Mouse (Mus musculus) gastrocnemius, postnatal 10 days (tissue): Measurements from ENCODE around the gene Rnf114. TPM values are rescaled to one million over a fixed set of nuclear protein-coding genes. Genes with fewer than 3 reads are reported as not detected.

Source experiments
- DNase-seq: peaks from one replicate; pipeline ENCODE4 v3.0.0; 2021; ENCODE audit warnings: mixed read lengths
- total RNA-seq, 2 experiments: library from RNA; stranded (reverse); gene quantifications; 2 replicates each; pipeline ENCODE4 v1.2.3; 2021

Gene Rnf114
- total RNA-seq, 2 experiments from 2014 or later, result 16.8 to 18.3 TPM

DNA sequence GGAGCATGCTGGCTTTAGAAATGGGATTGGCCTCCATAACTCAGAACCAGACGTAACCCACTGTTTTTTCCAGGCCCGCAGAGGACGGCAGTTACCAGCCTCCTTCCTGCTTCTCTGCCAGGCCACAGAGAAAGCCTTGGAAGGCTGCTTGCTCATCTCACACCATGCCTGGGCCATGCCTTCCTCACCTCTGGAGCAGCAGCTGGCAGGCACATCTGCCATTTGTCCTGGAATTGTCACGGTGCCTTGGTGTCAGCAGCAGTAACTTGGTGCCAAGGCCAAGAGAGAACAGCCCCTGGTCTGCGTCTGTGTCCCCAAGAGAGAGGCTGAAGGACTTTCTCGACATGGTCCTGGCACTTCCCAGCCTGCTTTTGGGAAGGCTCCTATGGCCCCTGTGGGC, 18.2 kb upstream of the Rnf114 start:
- DNase-seq, result no peak

DNA sequence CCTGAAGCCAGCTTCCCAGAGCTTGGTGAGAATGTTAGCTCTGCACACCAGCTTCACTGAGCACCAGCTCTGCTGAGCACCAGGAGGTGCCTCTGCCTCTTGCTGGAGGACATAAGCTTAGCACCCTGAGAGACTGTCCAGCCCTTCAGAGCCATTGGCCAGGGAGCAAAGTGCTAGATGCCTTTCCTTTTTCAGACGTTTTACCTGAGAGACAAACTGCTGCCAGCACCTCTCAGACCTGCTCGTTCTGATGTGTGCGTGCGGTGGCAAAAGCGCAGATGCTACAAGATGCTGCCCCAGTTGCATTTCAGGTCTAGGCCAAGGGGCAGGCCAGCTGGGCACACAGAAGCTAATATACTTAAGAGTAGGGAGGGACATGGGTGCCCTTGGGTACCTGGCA, 16.8 kb upstream of the Rnf114 start:
- no peak for DNase-seq

DNA sequence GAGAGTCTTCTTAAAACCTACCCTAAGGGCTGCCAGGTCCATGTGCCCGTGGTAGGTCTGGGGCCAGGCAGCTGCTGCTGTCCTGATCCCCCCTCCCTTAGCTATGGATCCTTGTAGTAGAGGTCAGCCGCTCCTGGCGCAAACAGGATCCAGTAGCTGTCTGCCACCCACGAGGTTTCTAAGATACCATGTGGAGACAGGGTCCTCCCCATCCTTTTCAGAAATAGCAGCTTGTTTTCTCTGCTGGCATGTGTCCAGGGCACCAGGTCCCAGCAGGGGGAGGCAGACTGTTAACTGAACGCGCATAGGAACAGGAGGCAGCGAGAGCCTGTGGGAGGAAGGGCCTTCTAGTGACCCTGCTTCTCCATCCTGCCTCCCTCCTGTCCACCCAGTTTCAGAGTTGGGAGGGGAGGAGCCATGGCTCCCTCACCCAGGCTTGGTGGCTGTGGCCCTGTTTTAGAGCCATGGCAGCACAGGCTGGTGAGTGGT, 16.2 kb upstream of the Rnf114 start:
- DNase-seq, result peak; percentile 70

DNA sequence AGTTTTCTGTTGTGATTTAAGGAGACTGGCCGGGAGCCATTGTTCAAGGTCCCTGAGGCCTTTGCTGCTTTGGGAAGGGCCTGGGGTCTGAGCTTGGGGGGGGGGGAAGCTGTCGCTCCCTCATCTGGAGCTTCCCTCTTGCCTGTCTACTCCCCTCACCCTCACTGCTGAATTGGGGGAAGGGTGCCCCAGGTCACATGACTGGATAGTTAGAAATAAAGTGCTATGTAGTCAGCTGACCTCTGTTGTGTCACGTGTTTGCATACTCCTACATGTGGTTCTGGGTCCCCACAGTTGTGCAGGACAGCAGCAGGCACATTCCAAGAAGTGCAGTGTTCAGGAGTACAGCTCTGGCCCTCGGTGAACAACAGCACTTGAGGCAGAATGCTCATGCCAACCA, 15.7 kb upstream of the Rnf114 start:
- DNase-seq, result no peak

DNA sequence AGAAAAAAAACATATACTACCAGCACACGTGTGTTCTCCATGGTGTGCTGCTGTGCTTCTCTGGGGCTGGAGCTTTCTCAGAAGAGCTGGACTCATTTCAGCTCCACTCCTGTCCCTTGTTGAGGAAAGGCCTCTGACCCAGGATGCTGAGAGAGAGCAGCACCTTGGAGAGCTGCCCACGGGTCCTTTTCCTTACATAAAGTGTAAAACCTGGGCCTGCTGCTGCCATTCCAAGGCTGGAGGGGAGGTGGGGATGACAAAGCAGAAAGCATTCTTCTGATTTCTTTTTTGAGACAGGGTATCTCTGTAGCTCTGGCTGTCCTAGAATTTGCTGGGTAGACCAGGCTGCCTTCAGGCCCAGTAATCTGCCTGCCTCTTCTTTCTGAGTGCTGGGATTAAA, 14.3 kb upstream of the Rnf114 start:
- no peak for DNase-seq

DNA sequence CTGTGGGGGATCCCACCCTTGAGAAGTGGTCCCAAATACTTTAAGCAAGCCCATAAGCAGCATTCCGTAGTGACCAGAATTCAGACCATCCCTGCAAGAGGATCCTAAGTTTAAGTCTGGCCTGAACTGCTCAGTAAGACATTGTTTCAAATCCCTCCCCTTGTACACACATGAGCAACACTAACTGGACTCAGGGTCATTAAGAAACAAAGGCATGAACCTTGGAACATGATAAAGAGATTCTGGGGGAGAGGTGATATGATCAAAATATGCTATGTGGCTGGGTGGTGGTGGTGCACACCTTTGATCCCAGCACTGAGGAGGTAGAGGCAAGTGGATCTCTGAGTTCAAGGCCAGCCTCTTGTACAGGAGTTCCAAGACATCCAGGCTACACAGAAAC, 12.9 kb upstream of the Rnf114 start:
- DNase-seq, result no peak

DNA sequence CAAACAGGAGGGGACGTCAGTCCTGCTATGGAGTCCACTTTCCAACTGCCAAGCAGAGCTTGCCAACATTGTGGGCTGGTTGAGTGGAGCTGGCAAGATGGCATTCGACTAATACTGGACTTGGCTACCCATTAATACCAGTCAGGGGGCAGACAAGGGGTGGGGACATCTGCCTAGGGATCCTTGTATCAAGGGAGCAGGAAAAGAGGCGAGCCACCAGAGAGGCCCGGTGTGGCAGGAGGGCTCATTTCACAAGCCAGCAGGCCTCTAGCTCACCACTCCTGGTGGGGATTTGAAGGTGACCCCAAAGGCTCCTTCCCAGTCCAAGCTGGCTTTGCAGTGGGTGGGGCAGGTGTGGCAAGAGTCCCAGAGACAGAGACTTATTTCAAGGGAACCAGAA, 9.8 kb upstream of the Rnf114 start:
- DNase-seq, result no peak

DNA sequence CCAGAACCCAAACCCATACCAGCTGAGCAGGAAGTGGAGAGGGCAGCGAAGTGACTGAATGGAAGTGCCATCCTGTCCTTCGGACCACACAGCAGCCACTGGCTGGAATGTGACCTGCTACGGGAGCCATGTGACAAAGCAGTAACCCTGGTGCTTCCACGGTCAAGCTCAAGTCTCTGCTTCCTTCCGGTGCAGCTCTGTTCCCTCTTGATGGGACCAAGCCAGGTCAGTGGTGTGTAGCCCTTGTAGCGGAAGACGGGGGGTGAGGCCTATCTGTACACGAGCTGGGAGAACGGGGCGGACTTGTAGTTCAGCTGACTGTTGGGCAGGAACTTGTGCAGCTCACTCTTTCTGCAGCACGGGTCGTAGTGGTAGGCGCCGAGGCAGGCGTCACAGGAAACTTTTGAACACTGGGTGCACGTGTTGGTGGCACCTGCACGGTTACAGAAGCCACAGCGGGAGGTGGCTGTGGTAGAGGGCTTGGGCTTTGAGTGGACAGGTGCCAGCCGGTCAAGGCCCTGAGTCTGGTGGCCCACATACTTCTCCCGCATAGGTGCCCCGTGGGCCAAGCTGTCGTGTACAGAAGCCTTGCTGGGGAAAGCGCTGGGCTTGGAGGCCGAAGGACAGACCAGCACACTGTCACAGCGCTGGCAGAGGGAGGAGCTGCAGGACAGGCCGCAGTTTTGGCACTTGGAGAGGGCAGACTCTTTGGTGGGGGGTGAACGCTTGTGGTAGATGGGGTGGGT, 9.2 kb upstream of the Rnf114 start:
- DNase-seq, result no peak

DNA sequence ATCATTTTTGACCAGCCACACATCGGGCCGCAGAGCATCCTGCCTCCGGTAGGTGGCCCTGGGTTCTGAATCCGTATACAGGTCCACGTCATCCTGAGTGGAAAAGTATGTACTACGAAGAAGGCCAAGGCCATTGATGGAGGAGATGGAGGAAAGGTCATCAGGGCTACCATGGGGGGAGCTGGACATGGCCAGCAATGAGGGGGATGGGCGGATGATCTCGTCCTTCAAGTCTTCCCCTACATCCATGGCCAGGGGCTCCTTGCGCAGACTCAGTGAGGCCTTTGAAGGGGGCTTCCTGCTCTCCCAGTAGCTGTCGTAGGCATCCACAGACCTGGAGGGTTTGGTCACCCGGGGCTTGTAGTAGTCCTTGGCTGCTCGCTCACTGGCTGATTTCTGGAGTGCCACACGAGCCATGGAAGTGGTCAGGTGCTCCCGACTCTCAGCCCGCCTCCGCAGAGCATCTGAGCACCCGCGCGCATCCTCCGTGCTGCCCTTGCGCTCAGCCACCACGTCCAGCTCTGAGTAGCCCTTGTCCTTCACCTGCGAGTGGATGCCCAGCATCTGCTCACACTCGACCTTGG, 8.5 kb upstream of the Rnf114 start:
- DNase-seq, result no peak

DNA sequence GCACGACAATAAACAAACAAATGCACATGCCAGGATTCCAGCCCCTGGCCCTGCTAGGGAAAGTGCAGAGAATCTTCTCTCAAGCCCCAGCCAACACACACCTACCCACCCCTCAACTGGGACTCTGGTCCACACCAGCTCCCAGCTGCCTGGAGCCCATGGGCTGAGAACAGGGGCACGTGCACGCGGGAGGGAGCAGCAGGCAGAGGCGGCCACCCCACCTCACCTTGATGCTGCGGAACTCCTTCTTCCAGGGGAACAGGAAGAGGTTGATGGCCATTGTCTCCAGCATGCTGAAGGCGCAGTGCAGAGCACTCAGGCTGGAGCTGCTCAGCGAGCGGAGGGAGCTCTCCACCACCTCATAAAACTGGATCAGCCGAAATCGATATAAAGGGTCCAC, 7.5 kb upstream of the Rnf114 start:
- no peak for DNase-seq

DNA sequence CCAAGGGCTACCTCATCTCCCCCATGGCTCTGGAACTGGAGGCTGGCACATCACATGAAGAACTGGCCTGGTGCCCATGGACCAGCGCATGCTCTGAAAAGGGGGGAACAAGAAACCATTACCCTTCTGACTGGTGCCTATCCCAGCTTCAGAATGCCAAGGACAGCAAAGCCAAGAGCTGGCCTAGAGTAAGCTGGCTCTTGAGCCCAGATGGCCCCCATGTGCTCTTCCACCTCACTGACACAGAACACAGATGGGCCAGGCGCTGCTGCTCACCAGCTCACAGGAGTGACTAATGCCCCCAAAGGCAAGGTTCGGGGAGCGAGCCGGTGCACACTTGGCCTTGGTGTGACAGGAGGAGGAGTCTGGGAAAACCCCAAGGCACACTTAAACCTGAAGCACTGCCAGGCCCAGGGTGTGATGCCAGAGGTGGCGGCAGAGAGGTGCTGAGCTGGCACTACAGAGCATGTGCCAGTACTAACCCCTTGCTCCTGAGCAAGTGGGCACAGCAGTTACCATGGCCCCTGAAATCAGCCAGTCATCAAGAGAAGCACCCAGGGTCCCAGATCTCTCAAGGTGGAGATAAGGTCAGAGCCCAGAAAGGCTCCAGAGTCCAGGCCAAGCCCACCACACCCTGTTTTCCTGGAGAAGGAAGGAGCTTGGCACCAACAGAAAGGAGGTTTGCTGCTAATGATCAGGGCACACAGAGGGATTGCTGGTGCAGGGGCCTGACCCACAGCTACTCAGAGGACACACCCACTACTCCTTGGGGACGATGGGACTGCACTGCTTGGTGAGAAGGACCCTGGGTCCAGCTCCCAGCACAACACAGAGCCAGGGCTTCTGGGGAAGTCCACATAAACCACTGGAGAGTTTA, 6.7 kb upstream of the Rnf114 start:
- DNase-seq, result peak; percentile 65

DNA sequence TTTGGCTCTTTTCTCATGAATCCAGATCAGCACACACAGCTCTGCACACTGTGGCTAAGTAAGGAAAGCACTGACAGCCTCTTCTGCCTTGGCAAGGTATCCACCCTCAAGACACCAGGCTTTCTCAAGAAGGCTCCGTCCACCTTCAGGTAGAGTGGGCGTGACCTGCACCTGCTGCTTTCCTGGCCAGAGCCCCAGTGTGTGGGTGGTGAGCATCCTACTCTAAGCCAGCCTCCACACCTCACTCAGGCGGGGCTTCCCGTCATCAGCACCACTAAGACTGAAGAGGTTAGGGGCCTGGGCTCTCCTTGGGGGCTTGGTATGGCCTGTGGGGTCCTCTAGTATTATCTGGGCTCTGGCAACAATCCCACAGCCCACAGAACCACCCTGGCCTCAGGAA, 5.9 kb upstream of the Rnf114 start:
- no peak for DNase-seq

DNA sequence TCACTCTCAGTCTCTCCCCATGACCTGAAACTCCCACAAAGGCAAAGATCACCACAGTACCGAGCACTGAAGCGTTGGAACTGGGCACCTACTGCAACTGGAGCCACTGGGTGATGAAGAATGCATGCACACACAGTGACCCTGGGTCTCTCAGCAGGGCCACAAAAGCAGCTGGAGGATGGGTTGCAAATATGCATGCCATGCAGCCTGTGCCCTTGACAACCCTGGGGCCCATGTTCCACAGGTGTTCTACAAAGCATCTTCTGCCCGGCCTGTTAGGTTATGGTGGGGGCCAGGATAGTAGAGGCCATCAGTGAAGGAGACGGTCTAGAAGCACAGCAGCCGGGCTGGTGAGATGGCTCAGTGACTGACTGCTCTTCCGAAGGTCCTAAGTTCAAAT, 4.9 kb upstream of the Rnf114 start:
- no peak for DNase-seq

DNA sequence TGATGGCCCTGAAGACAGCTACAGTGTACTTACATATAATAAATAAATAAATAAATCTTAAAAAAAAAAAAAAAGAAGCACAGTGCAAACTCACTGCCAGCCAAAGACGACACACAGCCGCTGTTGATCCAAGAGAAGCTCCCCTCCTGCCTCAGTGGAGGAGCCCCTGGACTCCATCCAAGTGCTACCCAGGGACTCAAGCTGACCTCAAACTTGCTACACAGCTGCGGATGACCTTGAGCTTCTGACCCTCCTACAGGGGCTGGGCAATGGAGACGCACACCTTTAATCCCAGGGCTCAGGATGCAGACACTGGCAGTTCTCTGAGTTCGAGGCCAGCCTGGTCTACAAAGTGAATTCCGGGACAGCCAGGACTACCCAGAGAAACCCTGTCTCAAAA, 4.5 kb upstream of the Rnf114 start:
- no peak for DNase-seq

DNA sequence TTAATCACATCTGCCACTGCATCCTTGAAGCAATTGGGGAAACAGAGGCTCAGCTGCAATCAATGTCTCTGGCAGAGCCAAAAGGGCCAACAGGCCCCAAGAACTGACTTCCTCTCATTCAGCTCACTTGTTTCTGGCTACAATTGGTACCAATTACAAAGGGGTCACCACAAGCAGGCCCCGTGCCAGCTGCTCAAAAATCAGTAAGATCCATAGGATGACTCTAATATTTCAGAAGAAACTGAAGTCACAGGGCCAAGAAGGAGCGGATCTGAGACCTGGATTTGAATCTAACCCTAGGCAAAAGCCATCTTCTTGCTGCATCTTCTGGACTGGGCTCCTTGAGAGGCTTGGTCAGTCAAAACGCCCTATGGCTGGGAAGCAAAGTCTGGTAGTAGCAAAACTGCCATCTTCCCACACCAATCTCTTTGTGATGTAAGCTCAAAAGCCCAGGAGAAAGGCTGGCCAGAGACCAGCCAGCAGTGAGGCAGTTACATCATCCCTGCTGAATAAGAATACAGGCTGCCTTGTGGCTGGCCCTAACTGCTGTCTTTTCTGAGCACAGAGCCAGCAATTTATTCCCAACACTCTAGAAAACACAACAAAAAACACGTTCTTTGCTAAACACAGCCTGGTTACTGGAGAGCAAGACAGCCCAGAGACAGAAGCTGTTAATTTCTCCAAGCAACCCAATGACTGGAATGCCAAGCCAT, 1.5 kb upstream of the Rnf114 start:
- DNase-seq, result no peak

DNA sequence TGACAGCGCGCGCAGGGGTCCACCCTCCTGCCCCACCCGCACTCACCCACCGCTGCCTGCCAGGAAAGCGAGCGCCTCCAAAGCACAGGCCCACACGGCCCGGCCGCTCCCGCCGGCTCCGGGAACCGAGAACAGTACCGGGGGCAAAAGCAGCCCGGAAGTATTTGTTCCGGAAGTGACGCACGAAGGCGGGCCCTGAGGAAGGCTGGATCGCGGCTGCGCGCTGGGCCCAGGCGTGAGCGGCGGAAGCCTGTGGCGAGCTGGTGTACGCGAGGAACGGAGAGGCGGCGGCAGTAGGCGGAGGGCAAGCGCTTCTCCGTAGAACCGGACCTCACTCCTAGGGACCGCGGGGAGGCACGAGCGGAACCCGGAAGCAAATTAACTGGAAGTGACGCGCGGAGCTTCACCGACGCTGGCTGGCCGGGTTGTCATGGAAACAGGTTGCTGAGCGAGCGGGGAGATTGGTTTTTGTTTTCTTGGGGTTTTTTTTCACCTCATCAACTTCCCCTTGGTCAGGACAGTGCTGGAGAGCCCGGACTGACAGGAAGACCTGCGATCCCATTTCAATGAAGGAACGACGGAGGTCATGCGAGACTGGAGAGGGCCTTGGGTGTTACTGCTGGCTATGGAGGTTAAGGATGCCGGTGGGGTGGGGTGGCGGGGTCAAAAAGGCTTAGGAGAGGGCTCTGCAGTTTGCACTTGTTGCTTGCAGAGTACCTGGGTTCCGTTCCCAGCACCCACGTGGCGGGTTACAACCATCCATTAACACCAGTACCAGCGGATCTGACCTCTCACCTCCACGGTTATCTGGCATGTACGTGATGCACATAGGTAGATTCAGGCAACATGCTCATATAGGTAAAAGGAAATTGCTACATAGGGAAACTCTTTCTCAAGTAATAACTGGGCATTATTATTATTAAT, 530 bp downstream of the Rnf114 start, which contains the start of gene Spata2:
Gene Spata2 (minus strand): TSS at position 175 of the 924 bp plus-strand sequence.
- peak; percentile 93 for DNase-seq

DNA sequence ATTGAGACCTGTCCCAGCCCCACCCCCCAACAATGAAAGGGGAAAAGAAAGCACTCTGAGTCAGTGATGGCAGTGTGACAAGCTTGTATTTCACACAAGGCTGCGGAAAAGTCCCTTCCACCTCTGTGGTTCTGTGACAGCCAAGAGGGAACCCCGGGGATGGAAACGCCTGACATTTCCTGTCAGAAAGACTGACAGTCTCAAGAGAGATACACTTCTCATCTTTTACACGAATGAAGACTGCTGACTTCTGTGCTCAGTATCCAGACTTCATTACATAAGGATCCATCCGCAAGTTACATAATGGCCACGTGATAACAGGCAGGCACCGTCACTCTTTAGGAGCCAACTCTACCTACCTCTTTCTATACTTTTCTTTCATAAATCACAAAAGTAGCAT, 4.0 kb downstream of the Rnf114 start:
- no peak for DNase-seq

DNA sequence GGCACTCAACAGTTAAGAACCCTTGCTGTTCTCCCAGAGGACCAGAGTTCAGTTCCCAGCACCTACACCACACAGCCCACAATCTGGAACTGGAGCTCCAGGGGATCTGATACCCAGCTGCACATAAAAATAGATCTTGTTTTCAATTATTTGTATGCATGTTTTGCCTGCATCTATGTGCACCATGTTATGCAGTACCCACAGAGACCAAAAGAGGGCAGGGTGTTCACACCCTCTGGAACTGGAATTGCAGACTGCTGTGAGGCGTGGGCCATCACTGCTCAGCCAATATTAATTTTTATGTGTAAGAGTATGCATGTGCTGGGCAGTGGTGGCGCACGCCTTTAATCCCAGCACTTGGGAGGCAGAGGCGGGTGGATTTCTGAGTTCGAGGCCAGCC, 4.8 kb downstream of the Rnf114 start:
- DNase-seq, result no peak

DNA sequence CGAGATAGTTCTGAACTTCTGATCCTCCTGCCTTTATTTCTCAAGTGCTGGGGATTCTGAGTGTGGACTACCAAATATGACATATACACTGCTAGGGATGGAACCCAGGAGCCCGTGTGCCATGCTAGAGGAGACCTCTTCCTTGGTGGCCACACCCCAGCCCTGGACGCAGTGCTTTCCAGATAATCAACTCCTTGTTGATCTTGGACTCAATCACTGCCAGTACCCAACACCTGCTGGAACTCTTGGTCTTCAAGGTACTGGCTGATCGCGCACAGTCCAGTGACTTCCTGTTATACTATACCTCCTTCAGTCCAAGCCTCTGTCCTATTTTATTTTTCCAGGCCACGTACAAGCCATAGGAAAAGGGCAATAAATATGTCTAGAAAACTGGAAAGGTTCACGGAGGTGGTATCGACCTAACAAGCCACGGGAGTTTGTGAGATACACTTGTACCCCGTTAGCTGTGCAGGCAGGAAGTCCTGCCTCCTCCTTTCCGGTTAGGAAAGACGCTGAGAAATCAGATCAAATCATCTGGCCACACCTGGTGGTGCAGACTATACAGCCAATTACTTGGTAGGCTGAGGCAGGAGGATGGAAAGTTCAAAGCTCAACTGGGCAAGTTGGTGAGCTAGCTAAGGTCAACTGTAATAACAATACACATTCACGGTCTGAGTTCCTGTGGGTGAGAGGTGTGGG, 10.3 kb downstream of the Rnf114 start:
- DNase-seq, result no peak

DNA sequence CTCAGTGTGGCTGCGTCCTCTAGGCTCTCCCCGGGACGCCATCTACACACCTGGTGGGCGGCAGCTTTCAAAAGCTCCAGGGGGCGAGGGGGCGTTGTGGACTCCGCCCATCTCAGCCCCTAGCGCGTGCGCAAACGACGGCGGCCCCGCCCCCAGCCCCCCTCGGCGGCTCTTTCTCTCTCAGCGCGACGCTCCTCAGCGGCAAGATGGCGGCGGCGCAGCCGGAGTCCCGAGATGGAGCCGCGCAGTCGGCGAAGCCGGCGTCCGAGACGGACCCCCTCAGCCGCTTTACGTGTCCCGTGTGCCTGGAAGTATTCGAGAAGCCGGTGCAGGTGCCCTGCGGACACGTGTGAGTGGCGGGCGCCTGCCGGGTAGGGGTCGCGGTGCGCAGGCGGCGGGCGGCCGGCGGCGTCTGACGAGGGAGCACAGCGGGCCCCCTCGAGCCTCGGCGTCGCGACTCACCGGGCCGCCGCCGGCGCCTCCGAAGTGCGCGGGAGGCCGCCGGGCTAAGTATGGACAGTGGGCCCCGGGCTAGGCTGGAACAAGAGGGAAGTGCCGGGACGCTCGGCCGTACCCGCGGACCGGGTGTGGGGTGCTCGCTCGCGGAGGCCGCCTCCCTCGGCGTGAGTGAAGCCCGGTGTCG, 10.9 kb downstream of the Rnf114 start:
- peak; percentile 93 for DNase-seq
